Mouse (Mus musculus): ENCODE data around the gene Neu1.
"Not testable (repeated sequence)": the region's sequence is repeated elsewhere in the genome, so short reads cannot be mapped to it uniquely, and the experiment has no call there.

Neu1 gene

DNA sequence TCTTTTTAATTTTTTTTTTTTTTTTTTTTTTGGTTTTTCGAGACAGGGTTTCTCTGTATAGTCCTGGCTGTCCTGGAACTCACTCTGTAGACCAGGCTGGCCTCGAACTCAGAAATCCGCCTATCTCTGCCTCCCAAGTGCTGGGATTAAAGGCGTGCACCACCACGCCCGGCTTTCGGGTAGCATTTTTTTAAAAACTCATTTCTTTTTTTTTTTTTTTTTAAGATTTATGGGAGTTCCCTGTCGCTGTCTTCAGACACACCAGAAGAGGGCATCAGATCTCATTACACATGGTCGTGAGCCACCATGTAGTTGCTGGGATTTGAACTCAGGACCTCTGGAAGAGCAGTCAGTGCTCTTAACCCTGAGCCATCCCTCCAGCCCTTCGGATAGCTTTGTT lies 29.1 kb upstream of the Neu1 start:
- not testable (repeated sequence) for DNase-seq (ENCODE audit: low spot score in 2 of 2)

DNA sequence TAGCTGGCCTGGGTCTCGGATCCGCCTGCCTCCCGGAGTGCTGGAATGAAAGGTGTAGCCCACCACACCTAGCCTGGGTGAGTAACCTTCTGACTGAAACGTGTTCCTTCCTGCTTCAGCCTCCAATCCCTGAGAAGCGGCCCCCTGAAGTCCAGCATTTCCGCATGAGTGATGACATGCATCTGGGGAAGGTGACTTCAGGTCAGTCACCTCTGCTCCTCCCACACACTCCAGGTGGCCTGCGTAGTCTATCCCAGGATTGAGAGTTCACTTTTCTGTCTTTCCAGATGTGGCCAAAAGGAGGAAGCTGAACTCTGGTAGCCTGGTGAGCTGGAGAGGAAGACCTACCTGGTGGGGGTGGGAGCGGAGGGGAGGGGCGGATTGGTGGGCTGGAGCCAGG lies 28.2 kb upstream of the Neu1 start:
- no peak for DNase-seq (ENCODE audit: low spot score in 2 of 2)

DNA sequence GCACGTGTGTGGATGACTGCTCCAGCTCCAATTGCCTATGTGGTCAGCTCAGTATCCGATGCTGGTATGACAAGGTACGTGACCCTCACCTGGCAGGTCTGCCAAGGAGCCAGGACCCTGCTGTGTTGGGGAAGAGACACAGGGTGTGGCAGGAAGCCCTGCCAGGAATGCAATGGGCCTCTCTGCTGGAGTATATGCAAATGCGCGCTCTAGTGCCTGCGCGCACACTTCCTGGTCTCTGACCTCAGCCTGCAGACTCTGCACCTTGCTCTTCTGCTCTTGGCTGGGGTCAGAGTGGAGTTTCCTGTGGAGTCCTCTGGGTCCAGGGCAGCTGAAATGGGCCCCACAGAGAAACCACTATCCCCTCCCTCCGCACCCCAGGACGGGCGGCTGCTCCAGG lies 20.1 kb upstream of the Neu1 start:
- no peak for DNase-seq (ENCODE audit: low spot score in 2 of 2)

DNA sequence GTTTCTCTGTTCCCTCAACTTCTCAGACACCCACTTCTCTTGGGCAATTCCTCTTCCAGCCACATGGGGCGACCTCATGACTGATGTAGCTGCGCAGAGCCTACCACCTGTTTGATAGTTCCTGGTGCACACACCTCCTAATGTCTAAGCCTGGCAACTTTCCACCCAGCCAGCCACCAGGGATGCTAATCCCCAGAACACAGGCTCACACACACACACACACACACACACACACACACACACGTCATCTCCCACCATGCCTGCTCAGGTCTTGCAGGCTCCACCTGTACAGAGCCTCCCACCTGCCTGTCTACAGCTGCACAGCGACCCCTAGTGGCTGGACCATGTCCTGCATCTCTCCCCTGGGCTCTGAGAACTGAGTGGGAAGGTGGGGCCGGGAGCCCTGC lies 19.1 kb upstream of the Neu1 start:
- DNase-seq (ENCODE audit: low spot score in 2 of 2), result no peak

DNA sequence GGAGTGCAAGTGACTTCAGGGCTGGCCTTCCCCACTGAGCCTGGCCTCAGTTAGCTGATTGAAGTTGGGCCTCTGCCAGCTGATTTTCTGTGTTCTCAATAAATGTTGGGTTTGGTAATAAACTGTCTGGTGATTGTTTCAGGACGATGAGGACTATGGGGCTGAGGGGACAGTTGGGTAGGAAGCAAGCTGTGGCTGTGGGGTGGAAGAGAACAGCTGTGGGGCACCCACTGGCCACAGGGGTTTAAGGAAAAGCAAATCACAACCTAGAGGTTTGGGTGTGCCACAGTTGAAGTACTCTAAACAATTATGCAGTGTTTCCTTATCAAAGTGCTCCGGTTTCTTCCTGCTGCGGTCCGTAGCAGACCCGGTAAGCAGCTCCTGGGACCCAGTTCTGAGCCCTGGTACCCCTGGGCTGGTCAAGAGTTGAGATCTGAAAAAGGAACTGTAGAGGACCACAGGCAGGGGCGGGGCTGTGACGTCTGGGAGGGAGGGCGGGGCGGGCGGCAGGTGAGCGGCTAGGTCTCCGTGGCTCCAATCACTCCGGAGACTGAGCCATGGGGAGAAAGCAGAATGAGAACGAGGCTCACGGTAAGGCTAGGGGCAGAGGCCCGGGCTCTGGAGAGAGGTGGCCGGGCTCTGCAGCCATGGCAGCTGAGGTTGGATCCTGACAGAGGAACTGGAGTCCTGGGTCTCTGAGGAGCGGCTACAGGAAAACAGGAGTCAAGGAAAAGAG lies 17.0 kb upstream of the Neu1 start, which contains the start of gene Slc44a4:
Gene Slc44a4, plus strand, starts transcription at position 537 of the 736 bp plus-strand sequence.
- no peak for DNase-seq (ENCODE audit: low spot score in 2 of 2)

DNA sequence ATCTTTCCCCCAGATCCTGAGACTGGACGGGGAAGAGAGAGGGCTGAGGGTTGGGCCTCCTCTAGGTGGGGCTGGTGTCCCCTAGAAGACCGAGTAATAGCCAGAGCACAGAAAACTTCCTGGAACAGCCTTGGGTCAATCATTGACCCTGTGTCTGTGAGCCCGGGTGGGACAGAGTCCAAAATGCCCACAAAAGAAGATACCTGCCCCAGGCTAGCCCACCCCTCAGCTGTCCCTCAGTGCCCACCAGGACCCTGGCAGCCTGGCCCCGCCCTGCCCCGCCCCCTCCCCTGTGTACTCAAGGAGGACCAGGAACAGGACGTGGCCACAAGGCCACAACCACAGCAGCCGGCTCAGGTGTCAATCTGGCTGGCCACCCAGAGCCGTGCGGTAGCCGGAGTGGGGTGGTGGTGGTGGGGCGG lies 15.6 kb upstream of the Neu1 start:
- no peak for DNase-seq (ENCODE audit: low spot score in 2 of 2)

DNA sequence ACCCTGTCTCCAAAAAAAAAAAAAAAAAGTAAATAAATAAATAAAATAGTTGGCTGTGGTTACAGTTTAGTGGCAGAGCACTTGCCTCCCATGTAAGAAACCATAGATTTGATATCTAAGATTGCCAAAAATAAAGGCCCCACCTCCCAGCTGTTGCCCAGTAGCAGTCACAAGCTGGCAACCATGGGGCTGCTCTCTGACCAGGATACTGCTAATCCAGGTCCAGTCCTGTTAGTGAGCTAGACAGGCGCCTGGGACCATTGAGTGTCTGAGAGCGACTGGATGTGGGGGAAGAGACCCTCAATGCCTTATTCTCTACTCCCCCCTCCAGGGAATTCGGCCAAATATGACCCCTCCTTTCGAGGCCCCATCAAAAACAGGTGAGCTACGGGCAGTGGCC lies 14.7 kb upstream of the Neu1 start:
- DNase-seq (ENCODE audit: low spot score in 2 of 2), result no peak

DNA sequence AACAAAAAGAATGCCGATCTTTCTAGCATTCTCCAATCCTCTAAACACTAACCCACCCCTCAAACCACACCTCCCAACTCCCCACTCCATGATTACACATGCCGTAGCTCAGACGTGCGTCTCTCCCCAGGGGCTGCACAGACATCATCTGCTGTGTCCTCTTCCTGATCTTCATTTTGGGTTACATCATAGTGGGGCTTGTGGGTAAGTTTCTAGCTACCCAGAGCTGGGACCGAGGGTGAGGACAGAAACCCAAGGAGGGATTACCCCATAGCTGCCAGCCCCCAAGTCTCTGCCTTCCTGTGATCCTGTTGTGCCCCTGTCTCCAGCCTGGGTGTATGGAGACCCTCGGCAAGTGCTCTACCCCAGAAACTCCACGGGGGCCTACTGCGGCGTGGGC lies 13.9 kb upstream of the Neu1 start:
- DNase-seq (ENCODE audit: low spot score in 2 of 2), result no peak

DNA sequence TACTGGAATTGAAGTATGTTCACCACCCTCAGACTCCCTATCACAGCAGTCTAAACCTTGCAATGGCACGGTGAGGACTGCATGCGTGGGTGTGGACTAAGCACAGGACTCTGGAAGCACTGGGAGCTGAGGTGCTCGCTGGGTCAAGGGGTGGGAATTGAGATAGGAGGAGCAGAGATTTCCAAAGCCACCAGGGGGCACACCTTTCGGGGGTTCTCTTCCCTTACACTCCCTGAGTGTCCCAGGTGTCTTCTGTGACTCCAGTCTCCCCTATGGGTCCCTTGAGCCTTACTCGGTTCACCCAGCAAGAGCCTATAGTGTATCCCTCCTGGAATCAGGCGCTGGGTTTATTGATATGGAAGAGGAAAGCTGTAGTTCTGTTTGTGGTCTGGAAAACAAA lies 8.1 kb upstream of the Neu1 start:
- DNase-seq (ENCODE audit: low spot score in 2 of 2), result no peak

DNA sequence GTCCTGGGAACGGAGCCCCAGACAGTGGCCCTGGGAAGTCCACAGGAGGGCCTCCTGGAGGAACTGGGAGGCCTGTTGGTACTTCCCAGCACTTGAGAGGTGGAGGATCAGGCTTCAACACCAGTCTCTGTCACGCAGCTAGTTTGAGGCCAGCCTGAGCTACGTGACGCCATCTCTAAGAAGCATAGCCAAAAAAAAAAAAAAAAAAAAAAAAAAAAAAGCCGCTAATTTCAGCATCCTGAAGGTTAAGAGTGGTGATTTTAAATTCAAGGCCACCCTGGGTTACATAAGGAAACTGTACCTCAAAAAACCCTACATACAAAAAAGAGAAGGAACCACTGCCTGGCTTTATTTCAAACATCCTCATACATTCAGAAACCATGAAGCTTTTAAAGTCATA lies 6.8 kb upstream of the Neu1 start:
- DNase-seq (ENCODE audit: low spot score in 2 of 2), result no peak

DNA sequence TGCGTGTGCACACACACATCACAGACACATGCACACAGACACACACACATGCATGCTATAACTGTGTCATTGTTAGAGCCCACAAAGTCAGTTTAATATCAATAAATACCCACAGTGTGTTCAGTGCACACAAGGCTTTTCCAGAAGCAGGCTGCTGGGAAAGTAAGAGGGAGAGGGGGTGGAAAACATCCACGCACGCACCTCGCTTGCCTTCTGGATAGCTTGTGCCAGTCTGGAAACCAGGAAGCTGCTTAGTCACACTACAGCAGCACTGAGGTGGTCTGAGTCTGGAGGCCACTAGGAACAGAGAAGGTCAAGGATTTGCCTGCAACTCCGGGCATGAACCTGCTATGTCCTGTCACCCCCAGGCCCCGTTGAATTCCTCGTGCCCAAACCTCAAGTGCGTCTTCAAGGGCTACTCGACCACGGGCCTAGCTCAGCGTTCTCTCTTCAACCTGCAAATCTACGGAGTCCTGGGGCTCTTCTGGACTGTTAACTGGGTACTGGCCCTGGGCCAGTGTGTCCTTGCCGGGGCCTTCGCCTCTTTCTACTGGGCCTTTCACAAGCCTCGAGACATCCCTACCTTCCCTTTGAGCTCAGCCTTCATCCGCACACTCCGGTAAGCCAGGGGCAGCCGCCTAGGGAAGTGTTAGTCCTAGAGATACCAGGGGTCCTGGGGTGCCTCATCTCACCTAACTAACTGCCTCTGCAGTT lies 3.6 kb upstream of the Neu1 start:
- no peak for DNase-seq (ENCODE audit: low spot score in 2 of 2)

DNA sequence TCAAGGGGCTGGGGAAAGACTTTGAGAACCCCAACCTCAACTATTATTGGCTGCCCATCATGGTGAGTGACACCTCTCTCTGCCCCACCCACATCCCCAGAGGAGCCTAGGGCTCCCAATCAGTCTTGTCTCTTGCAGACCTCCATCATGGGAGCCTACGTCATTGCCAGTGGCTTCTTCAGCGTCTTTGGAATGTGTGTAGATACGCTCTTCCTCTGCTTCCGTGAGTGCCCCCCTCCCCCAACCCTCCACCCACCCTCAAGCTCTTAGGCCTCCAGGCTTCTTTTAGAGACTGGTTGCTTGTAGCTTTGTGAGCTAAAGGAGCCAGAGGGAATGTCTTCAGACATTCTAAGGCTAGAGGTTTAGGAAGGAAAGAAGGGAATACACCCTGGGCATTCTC lies 2.2 kb upstream of the Neu1 start:
- DNase-seq (ENCODE audit: low spot score in 2 of 2), result no peak

DNA sequence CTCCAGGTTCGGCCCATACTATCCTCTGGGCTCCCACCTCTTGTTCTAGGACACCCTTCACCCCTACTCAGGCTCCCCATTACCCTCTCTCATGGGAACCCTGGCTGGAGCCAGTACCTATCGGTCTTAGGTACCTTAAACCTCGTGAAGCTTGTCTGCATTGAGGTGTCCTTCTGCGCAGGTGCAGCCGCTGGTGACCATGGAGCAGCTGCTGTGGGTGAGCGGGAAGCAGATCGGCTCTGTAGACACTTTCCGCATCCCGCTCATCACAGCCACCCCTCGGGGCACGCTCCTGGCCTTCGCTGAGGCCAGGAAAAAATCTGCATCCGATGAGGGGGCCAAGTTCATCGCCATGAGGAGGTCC lies 664 bp downstream of the Neu1 start:
- no peak for DNase-seq (ENCODE audit: low spot score in 2 of 2)

DNA sequence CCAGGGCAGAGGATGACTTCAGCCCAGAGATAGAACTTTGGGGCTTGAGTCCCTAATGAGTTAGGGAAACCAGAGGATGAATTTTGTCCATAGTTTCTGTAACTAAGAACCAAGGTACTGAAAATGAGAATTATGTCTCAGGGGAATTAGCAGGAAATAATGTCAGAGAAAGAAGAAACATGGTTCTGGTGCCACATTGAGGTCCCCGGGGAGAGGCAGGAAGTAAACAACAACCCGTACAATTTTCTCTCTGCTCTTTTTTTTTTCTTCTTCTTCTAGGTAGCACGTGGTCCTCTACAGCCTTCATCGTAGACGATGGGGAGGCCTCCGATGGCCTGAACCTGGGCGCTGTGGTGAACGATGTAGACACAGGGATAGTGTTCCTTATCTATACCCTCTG lies 1.2 kb downstream of the Neu1 start:
- no peak for DNase-seq (ENCODE audit: low spot score in 2 of 2)

DNA sequence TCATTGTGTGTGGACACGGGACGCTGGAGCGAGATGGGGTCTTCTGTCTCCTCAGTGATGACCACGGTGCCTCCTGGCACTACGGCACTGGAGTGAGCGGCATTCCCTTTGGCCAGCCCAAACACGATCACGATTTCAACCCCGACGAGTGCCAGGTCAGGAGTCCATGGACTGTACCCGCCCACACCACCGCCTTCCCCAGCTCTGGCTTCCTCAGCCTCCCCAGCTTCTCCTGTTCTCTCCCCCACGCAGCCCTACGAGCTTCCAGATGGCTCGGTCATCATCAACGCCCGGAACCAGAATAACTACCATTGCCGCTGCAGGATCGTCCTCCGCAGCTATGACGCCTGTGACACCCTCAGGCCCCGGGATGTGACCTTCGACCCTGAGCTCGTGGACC lies 3.0 kb downstream of the Neu1 start:
- DNase-seq (ENCODE audit: low spot score in 2 of 2), result no peak

DNA sequence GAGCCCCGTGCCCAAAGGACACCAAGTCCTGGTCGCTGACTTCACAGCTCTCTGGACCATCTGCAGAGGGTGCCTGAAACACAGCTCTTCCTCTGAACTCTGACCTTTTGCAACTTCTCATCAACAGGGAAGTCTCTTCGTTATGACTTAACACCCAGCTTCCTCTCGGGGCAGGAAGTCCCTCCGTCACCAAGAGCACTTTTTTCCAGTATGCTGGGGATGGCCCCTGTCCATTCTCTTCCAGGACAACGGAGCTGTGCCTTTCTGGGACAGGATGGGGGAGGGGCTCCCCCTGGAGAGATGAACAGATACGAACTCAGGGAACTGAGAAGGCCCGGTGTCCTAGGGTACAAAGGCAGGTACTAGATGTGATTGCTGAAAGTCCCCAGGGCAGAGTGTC lies 3.8 kb downstream of the Neu1 start:
- DNase-seq (ENCODE audit: low spot score in 2 of 2), result no peak

DNA sequence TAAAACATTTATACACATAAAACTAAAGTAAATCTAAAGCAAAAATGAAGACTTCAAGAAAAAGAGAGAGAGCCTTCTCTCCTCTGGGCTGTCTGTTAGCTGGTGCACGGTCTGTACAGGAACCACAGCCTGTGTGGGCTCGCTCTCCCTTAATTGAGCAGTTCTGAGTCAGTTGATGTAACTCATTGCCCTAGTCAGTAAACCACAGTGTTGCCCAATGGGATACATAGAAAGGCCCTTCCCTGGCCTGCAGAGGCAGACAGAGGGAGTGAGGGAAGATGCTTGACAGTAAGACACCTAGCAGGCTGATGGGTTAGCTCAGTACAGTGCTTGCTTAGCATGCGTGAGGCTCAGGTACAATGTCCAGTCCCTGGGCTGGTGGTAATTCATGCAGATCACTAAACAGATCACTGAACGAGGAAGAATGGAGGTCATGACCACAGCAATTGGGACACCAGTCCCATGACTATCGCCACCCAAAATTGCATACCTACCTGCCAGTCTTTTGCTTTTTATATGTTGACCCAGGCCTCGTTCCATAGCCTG lies 7.0 kb downstream of the Neu1 start:
- DNase-seq (ENCODE audit: low spot score in 2 of 2), result no peak

DNA sequence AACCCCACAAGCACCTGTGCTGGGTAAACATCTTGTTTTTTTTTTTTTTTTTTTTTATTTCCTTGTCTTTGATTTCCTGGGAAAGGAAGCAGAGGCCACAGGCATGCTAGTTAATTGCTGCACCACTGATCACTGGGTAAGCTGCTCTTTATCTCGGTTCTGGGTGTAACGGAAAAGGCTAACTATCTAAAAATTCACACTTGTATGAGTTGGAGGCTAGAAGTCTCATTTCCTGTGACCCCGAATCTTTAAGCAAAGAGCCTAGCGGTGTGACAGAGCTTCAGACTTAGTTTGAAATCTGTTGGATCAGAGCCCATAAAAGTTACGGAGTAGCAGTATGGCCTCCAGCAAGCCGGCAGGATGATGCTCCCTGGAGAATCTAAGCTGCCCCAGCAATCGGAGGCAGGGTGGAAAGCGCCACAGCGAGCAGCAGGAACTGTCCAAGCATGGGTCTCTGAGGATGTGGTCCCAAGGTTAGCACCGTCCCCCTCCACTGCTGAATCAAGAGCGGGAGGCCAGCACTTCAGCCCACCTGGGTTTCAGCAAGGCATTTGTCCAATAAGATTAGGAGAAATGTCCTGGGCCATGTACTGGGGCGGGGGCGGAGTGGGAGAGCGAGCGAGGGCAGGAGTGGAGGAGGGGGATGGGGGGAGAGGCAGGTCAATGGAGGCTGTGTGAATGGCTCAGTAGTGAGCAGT lies 10.4 kb downstream of the Neu1 start:
- DNase-seq (ENCODE audit: low spot score in 2 of 2), result no peak

DNA sequence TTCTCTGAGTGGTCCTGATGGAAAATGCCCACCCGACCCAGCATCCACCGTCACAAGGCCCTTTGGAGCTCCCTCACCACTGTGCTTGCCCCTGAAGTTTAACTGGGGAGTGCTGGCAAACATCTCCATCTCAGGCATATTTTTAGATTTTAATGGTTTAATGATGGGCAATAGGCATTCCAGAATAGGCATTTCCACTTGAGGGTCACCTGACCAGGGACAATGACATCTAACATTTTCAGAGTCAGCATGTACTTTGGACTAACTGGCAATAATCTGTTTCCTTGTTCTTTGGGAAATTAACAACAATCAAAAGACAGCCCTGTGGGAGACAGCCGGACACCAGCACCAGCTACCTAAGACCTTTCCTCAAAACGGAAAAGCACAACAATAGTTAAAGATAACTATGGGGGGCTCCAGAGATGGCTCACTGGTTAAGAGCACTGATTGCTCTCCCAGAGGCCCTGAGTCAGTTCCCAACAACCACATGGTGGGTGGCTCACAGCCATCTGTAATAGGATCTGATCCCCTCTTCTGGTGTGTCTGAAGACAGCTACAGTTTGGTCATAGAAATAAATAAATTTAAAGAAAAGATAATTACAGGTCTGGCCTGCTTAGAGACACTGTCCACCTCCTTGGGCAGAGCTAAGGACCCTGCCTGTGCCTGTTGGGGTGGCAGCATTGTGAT lies 12.2 kb downstream of the Neu1 start:
- no peak for DNase-seq (ENCODE audit: low spot score in 2 of 2)

DNA sequence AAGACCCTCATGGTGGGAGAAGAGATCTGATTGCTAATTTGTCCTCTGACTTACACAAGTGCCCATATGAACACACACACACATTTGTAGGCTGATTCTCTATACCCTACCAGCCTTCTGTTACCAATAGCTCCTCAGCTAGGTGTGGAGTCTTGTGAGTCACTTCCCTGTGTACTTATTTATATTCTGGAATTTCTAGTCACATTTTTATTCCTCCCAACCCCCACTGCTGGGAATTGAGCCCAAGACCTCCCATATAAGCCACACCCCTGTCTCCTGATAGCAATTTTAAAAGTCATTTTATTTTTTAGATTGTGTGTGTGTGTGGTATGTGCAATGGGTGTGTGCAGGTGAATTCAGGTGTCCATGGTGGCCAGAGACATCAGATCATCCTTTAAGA lies 13.3 kb downstream of the Neu1 start:
- no peak for DNase-seq (ENCODE audit: low spot score in 2 of 2)

DNA sequence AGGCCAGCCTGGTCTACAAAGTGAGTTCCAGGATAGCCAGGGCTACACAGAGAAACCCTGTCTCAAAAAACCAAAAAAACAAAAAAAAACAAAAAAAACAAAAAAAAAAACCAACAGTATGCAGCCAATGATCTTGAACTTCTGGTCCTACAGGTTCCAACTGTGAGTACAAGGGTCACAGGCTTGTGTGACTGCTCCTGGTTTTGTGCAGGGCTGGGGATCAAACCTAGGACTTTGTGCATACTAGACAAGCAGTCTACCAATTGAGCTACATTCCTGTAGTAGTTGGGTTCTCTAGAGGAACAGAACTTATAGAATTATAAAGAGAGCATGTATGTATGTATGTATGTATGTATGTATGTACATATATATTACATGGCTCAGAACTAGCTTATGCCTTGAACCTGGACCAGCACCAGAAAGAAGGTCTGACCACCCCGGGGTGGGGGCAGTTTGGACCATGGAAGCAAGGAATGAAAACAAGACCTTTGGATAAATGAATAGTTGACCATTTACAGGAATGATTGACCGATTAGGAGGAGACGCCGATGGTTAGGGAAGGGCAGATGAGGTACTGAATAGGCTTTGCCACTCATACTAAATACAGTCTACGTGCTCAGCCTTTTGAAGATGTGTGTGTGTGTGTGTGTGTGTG lies 15.6 kb downstream of the Neu1 start:
- no peak for DNase-seq (ENCODE audit: low spot score in 2 of 2)

DNA sequence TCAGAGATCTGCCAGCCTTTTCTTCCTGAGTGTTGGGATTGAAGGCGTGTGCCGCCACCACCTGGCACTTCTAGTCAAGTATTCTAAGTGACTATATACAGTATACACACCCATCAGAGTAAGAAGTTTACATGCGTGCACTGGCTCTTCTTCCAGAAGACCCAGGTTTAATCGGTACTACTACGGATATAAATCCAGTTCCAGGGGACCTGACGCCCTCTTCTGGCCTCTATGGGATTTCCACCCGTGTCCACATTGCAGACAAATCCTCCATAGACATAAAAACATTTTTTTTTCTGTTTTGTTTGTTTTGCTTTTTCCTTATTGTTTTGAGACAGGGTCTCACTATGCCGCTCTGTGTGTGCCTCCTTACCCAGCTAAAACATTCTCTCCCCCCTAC lies 16.6 kb downstream of the Neu1 start:
- no peak for DNase-seq (ENCODE audit: low spot score in 2 of 2)
